Mouse (Mus musculus): Measurements from ENCODE around the gene A030003K21Rik. TPM values are rescaled to one million over a fixed set of nuclear protein-coding genes. Genes with fewer than 3 reads are reported as not detected.
"Not testable (repeated sequence)": the region's sequence is repeated elsewhere in the genome, so short reads cannot be mapped to it uniquely, and the experiment has no call there.

A030003K21Rik gene
- polyA plus RNA-seq, 1 experiment from 2014 or later, result not detected

DNA sequence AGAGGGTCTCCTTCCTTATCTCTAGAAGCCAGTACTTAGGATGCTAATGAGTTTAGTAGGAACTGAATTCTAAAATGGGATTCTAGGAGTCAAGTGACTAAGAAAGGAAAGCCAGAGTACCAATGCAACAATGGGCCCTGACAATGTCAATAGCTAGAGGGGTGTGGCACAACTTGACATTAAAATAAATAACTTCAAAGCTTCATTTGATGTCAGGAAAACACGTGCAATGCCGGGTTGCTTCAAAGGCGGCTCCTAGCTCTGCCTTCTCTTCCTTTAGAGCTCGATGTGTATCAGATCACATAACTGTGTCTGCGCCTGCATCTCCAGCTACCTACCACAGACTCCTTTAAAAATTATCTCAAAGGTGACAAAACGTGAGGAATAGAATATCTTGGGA, 30.7 kb upstream of the A030003K21Rik start:
- ATAC-seq (ENCODE audit: low FRiP score) (no peak), DNase-seq (ENCODE audit: low spot score) (no peak)
- Histone ChIP-seq H3K4me1 (replicated peaks; ENCODE audit: control insufficient read depth, insufficient read depth, low read length) (no peaks in the 10 kb centered on the region), H3K27ac (no peak overlapping the region), H3K36me3 (replicated peaks; ENCODE audit: control insufficient read depth, insufficient read depth) (no peaks in the 10 kb centered on the region), H3K27me3 (ENCODE audit: control insufficient read depth, insufficient read depth, low read length) (no peaks in the 10 kb centered on the region), H3K9me3 (ENCODE audit: control insufficient read depth, low read length) (no peaks in the 10 kb centered on the region), H3K9ac (no peak overlapping the region), H3K4me3 (replicated peaks; ENCODE audit: low read length) (no peak overlapping the region), H3K4me2 (replicated peaks) (no peak overlapping the region)
- 69% methylated on average over 6 of the region's 6 CpGs for WGBS

DNA sequence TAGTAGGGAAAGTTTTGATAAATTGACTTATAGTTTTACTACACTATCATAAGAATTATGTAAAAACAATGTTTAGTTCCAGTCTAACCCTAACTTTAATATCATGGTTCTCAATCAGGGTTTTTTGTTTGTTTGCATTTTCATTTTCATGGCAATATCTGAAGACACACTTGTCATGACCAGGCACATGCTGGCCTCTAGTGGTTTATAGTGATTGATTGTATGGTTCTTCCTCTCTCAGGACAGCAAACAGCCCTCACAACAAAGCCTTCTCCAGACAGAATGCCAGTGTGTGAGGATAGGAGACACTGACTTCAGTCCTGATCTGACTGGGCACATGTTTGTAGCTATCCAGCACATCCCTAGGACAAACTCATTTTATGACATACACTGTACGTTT, 30.1 kb upstream of the A030003K21Rik start:
- Histone ChIP-seq H3K4me3 (replicated peaks; ENCODE audit: low read length) (no peak overlapping the region), H3K27ac (no peak overlapping the region), H3K4me1 (replicated peaks; ENCODE audit: control insufficient read depth, insufficient read depth, low read length) (no peaks in the 10 kb centered on the region), H3K36me3 (replicated peaks; ENCODE audit: control insufficient read depth, insufficient read depth) (no peaks in the 10 kb centered on the region), H3K9me3 (ENCODE audit: control insufficient read depth, low read length) (no peaks in the 10 kb centered on the region), H3K9ac (no peak overlapping the region), H3K4me2 (replicated peaks) (no peak overlapping the region), H3K27me3 (ENCODE audit: control insufficient read depth, insufficient read depth, low read length) (no peaks in the 10 kb centered on the region)
- no peak for DNase-seq (ENCODE audit: low spot score)
- no peak for ATAC-seq (ENCODE audit: low FRiP score)
- WGBS, result 91% methylated on average over 1 of the region's 1 CpGs

DNA sequence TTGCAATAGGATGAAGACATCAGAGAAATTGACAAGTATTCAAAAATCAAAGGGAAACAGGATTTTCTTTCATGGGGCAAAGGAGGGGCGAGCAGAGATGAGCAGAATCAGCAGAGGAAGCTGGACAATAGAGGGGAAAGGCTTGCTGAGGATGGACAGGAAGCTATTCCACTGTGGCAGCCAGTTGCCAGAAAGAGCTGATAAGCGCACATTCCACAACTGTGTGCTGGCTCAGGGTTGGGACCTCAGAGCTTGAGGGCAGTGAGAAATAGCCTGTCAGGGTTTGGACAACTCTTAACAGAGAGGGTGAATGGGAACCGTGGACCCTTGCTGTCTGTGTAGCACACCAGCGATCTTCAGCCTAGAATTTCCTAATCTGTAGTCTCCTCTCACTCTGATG, 28.9 kb upstream of the A030003K21Rik start:
- Histone ChIP-seq H3K4me2 (replicated peaks) (no peak overlapping the region), H3K36me3 (replicated peaks; ENCODE audit: control insufficient read depth, insufficient read depth) (no peaks in the 10 kb centered on the region), H3K27ac (no peak overlapping the region), H3K27me3 (ENCODE audit: control insufficient read depth, insufficient read depth, low read length) (no peaks in the 10 kb centered on the region), H3K4me3 (replicated peaks; ENCODE audit: low read length) (no peak overlapping the region), H3K9ac (no peak overlapping the region), H3K4me1 (replicated peaks; ENCODE audit: control insufficient read depth, insufficient read depth, low read length) (no peaks in the 10 kb centered on the region), H3K9me3 (ENCODE audit: control insufficient read depth, low read length) (no peaks in the 10 kb centered on the region)
- WGBS, result 64% methylated on average over 4 of the region's 4 CpGs
- no peak for ATAC-seq (ENCODE audit: low FRiP score)
- no peak for DNase-seq (ENCODE audit: low spot score)

DNA sequence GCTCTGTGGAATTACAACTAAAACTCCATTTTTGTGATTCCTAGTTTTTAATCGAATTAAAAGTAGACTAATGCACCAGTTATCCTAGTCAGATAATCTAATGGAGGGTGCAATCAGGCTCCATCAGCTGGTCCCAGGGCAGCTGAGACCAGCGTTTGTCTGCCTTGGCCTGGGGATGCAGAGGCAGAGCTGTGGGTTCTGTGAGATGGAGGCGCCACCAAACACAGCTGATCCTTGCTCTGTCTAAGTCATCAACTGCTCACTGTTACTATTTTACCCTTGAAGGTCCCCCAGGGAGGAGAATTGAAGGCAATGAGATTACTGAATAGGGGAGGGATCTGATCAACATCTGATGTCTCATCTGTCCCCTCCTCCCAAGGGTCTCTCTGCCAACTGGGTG, 23.2 kb upstream of the A030003K21Rik start:
- WGBS, result 54% methylated on average over 3 of the region's 3 CpGs
- no peak overlapping the region for H3K4me3 ChIP-seq (replicated peaks; ENCODE audit: low read length)
- H3K4me1 ChIP-seq (replicated peaks; ENCODE audit: control insufficient read depth, insufficient read depth, low read length), result no peaks in the 10 kb centered on the region
- DNase-seq (ENCODE audit: low spot score), result no peak
- no peaks in the 10 kb centered on the region for H3K27me3 ChIP-seq (ENCODE audit: control insufficient read depth, insufficient read depth, low read length)
- no peak for ATAC-seq (ENCODE audit: low FRiP score)
- no peak overlapping the region for H3K9ac ChIP-seq
- H3K4me2 ChIP-seq (replicated peaks), result no peak overlapping the region
- H3K9me3 ChIP-seq (ENCODE audit: control insufficient read depth, low read length), result no peaks in the 10 kb centered on the region
- no peaks in the 10 kb centered on the region for H3K36me3 ChIP-seq (replicated peaks; ENCODE audit: control insufficient read depth, insufficient read depth)
- no peak overlapping the region for H3K27ac ChIP-seq

DNA sequence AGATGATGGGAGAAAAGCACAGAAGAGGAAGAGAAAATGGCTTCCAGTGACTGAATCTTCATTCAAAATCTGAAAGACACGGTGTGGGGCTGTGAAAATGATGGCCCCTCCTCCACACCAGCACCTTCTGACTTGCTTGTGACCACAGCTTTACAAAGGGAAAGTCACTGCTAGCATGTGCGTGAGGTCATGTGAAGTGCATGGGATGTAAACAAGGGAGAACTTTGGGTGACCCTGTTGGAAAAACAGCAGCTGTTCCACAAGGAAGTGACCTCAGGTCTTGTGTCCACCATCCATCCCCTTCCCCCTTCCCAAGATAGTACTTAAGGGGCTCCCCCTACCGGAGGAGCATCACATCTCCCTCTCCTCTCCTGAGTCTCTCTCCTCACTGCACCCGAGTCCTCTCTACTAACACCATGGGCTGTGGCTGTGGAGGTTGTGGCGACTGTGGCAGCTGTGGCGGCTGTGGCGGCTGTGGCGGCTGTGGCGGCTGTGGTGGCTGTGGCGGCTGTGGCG, 16.7 kb upstream of the A030003K21Rik start, which contains the start of gene Gm47955:
Gene Gm47955, plus strand, starts transcription at position 417 of the 516 bp plus-strand sequence.
- H3K27ac ChIP-seq, result no peak within 1 kb of the TSS
- no peaks in the 10 kb centered on the region for H3K27me3 ChIP-seq (ENCODE audit: control insufficient read depth, insufficient read depth, low read length)
- 94% methylated on average over 11 of the region's 11 CpGs for whole genome bisulfite sequencing
- no peaks in the 10 kb centered on the region for H3K4me1 ChIP-seq (replicated peaks; ENCODE audit: control insufficient read depth, insufficient read depth, low read length)
- no peaks in the 10 kb centered on the region for H3K36me3 ChIP-seq (replicated peaks; ENCODE audit: control insufficient read depth, insufficient read depth)
- H3K4me3 ChIP-seq (replicated peaks; ENCODE audit: low read length), result no peak within 1 kb of the TSS
- ATAC-seq (ENCODE audit: low FRiP score) (no peak), DNase-seq (ENCODE audit: low spot score) (no peak)
- no peak within 1 kb of the TSS for H3K9ac ChIP-seq
- H3K9me3 ChIP-seq (ENCODE audit: control insufficient read depth, low read length), result no peaks in the 10 kb centered on the region
- no peak within 1 kb of the TSS for H3K4me2 ChIP-seq (replicated peaks)

DNA sequence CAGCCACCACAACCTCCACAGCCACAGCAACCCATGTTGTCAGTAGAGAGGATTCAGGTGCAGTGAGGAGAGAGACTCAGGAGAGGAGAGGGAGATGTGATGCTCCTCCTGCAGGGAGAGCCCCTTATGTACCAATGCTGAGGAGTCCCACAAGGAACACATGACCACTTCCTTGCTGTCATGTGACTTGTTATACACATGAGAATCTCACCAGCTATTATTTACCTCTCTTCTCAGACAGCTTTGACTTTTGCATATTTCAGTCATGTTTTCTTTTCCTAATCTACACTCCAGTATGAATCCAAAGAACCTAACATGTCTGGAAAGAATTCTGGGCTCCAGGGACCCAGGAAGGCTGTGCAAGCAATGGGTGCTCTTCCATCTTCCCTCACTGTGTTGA, 12.7 kb upstream of the A030003K21Rik start, which contains the start of gene Gm7544:
Gene Gm7544, minus strand, starts transcription at position 101 of the 400 bp plus-strand sequence.
- H3K9ac ChIP-seq; H3K27me3 ChIP-seq (ENCODE audit: control insufficient read depth, insufficient read depth, low read length); H3K4me3 ChIP-seq (replicated peaks; ENCODE audit: low read length); H3K27ac ChIP-seq; DNase-seq (ENCODE audit: low spot score); ATAC-seq (ENCODE audit: low FRiP score); H3K4me1 ChIP-seq (replicated peaks; ENCODE audit: control insufficient read depth, insufficient read depth, low read length); H3K36me3 ChIP-seq (replicated peaks; ENCODE audit: control insufficient read depth, insufficient read depth); H3K9me3 ChIP-seq (ENCODE audit: control insufficient read depth, low read length); H3K4me2 ChIP-seq (replicated peaks): not testable (repeated sequence)

DNA sequence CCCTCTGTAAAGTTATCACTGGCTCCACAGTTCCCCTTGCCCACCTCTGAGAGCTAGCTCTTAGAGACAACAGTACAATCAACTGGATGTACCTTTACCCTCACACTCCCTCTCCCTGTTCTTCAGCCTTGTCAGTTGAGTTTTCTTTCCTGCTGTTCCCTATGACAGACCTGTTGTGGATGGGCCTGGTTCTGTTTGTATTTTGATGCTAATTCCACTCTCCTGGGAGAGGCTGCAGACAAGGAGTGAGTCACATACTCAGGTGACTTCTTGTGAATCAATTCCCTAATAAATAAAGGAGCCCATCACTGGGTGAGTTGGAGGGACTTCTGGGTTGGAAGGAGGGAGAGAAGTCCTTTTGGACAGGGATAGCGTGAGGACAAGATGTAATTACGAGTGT, 5.4 kb upstream of the A030003K21Rik start:
- no peak overlapping the region for H3K9ac ChIP-seq
- no peak overlapping the region for H3K27ac ChIP-seq
- H3K4me3 ChIP-seq (replicated peaks; ENCODE audit: low read length), result no peak overlapping the region
- no peak overlapping the region for H3K4me2 ChIP-seq (replicated peaks)
- no peaks in the 10 kb centered on the region for H3K36me3 ChIP-seq (replicated peaks; ENCODE audit: control insufficient read depth, insufficient read depth)
- H3K4me1 ChIP-seq (replicated peaks; ENCODE audit: control insufficient read depth, insufficient read depth, low read length), result no peaks in the 10 kb centered on the region
- no peaks in the 10 kb centered on the region for H3K27me3 ChIP-seq (ENCODE audit: control insufficient read depth, insufficient read depth, low read length)
- no peaks in the 10 kb centered on the region for H3K9me3 ChIP-seq (ENCODE audit: control insufficient read depth, low read length)
- DNase-seq (ENCODE audit: low spot score), result no peak
- WGBS, result 84% methylated on average over 2 of the region's 2 CpGs
- ATAC-seq (ENCODE audit: low FRiP score), result no peak

DNA sequence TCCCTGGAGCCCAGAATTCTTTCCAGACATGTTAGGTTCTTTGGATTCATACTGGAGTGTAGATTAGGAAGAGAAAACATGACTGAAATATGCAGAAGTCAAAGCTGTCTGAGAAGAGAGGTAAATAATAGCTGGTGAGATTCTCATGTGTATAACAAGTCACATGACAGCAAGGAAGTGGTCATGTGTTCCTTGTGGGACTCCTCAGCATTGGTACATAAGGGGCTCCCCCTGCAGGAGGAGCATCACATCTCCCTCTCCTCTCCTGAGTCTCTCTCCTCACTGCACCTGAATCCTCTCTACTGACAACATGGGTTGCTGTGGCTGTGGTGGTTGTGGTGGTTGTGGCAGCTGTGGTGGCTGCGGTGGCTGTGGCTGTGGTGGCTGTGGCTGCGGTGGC, 2.8 kb upstream of the A030003K21Rik start:
- not testable (repeated sequence) for H3K4me1 ChIP-seq (replicated peaks; ENCODE audit: control insufficient read depth, insufficient read depth, low read length); H3K9me3 ChIP-seq (ENCODE audit: control insufficient read depth, low read length); H3K36me3 ChIP-seq (replicated peaks; ENCODE audit: control insufficient read depth, insufficient read depth); H3K9ac ChIP-seq; ATAC-seq (ENCODE audit: low FRiP score); H3K4me2 ChIP-seq (replicated peaks); H3K27ac ChIP-seq; H3K27me3 ChIP-seq (ENCODE audit: control insufficient read depth, insufficient read depth, low read length); H3K4me3 ChIP-seq (replicated peaks; ENCODE audit: low read length); DNase-seq (ENCODE audit: low spot score)
- 80% methylated on average over 1 of the region's 2 CpGs for WGBS

DNA sequence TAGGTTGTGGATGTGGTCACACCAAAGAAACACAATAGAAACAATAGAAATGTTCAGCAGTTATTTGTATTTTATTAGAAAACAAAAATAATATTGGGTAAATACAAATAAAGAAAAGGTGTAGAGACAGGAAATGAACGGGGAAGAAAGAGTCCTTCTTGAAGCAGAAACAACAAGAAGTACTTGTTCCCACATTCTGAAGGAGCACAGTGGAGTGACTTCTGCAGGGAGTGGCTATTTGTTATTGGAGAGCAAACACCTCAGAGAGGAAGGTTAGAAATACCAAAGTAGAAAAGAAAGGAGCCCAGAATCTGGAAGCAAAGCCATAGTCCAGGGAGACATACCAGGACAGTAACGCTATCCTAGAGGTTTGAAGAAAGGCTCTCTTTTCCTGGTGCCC, 683 bp downstream of the A030003K21Rik start:
- not testable (repeated sequence) for H3K36me3 ChIP-seq (replicated peaks; ENCODE audit: control insufficient read depth, insufficient read depth); H3K4me3 ChIP-seq (replicated peaks; ENCODE audit: low read length); H3K27ac ChIP-seq; H3K4me2 ChIP-seq (replicated peaks); H3K27me3 ChIP-seq (ENCODE audit: control insufficient read depth, insufficient read depth, low read length); H3K9me3 ChIP-seq (ENCODE audit: control insufficient read depth, low read length); DNase-seq (ENCODE audit: low spot score); H3K4me1 ChIP-seq (replicated peaks; ENCODE audit: control insufficient read depth, insufficient read depth, low read length); H3K9ac ChIP-seq; ATAC-seq (ENCODE audit: low FRiP score)
- 83% methylated on average over 1 of the region's 2 CpGs for WGBS

DNA sequence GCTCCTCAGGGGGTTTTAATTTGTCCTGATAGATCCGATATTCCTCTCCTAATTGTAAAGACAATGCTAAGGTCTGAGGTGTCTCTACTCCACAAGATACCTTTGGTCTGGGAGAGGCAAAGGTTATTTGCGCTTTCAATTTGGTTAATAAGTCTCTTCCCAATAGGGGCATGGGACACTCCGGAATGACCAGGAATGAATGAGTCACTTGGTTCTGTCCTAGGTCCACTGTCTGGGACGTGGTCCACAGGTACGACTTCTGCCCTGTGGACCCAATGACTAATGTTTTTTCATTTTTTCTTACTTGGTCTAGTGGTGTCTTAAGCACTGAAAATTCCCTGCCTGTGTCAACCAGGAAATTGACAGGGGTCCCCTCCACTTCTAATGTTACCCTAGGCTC, 4.5 kb downstream of the A030003K21Rik start:
- 97% methylated on average over 5 of the region's 5 CpGs for WGBS
- Histone ChIP-seq H3K27me3 (ENCODE audit: control insufficient read depth, insufficient read depth, low read length) (no peaks in the 10 kb centered on the region), H3K27ac (no peak overlapping the region), H3K36me3 (replicated peaks; ENCODE audit: control insufficient read depth, insufficient read depth) (no peaks in the 10 kb centered on the region), H3K4me2 (replicated peaks) (no peak overlapping the region), H3K4me1 (replicated peaks; ENCODE audit: control insufficient read depth, insufficient read depth, low read length) (no peaks in the 10 kb centered on the region), H3K9ac (no peak overlapping the region), H3K9me3 (ENCODE audit: control insufficient read depth, low read length) (no peaks in the 10 kb centered on the region), H3K4me3 (replicated peaks; ENCODE audit: low read length) (no peak overlapping the region)
- no peak for DNase-seq (ENCODE audit: low spot score)
- no peak for ATAC-seq (ENCODE audit: low FRiP score)

All from hindbrain, embryonic 14.5 days (tissue).